Comparison of ENCODE assay signal across 25 mouse cellular contexts in genomic region chr19:31442311-31442710, GRCm38 (mm10).
DNase-seq lines count a peak whose midpoint lies in the region; ATAC-seq lines count a peak whose summit lies in the region.
"Had no signal": no experiment of that assay in that cellular context is flagged by ENCODE, and none has a peak within 500 bp of the region (broad histone marks: within the 10 kb centered on the region; RNA-seq: fewer than 3 reads in every experiment).

No protein-coding gene starts in this region.

- no peak for ATAC-seq in intestine, embryonic 16.5 days
- ATAC-seq: activated CD4-positive, CD25-positive, alpha-beta regulatory T cell, adult 4 months; CD4-positive, CD25-positive, alpha-beta regulatory T cell, adult 4 months; forebrain, embryonic 13.5 days; forebrain, embryonic 15.5 days; forebrain, postnatal 0 days; Patski had no signal

- H3K4me3 ChIP-seq in intestine, embryonic 16.5 days (ENCODE audit: low read length): no peak overlapping the region
- H3K4me3 ChIP-seq: embryonic facial prominence, embryonic 10.5 days; embryonic facial prominence, embryonic 12.5 days; forebrain, embryonic 13.5 days; forebrain, embryonic 15.5 days had no signal

- H3K27me3 ChIP-seq in intestine, embryonic 16.5 days (replicated peaks; ENCODE audit: control insufficient read depth, insufficient read depth, low read length): no peaks in the 10 kb centered on the region
- H3K27me3 ChIP-seq: CH12.LX; embryonic facial prominence, embryonic 12.5 days; forebrain, embryonic 13.5 days; forebrain, embryonic 15.5 days had no signal

- WGBS in intestine, embryonic 16.5 days: 75% methylated on average over 3 of the region's 3 CpGs

- H3K36me3 ChIP-seq in intestine, embryonic 16.5 days (ENCODE audit: control insufficient read depth, insufficient read depth, low read length): no peaks in the 10 kb centered on the region
- H3K36me3 ChIP-seq: embryonic facial prominence, embryonic 10.5 days; embryonic facial prominence, embryonic 12.5 days; forebrain, embryonic 15.5 days; G1E had no signal

- H3K4me2 ChIP-seq in intestine, embryonic 16.5 days (ENCODE audit: low read depth, low read length): no peak overlapping the region
- H3K4me2 ChIP-seq: embryonic facial prominence, embryonic 12.5 days; forebrain, embryonic 13.5 days; forebrain, embryonic 15.5 days had no signal

- no peaks in the 10 kb centered on the region for H3K4me1 ChIP-seq in intestine, embryonic 16.5 days (ENCODE audit: control insufficient read depth, insufficient read depth, low read length)
- H3K4me1 ChIP-seq: embryonic facial prominence, embryonic 10.5 days; embryonic facial prominence, embryonic 12.5 days had no signal

- peak; percentile 4 for DNase-seq in embryo, embryonic 10 days (ENCODE audit: low spot score)
- DNase-seq in embryo, embryonic 9.5 days (ENCODE audit: extremely low spot score): no peak
- DNase-seq in 3T3-L1 (ENCODE audit: low read depth, low spot score): peak; percentile 36
- DNase-seq in Muller cell, postnatal 12 days (ENCODE audit: inconsistent ontology term): peak; percentile 65
- no peak for DNase-seq in layer of hippocampus, postnatal 14 days (ENCODE audit: low spot score in 2 of 2)
- DNase-seq: adrenal gland, adult 8-10 months; adrenal gland, postnatal 14 days; B cell, adult 2 months; cerebellum, adult 11-12 months; cerebellum, adult 2 months; cerebellum, adult 9-10 months; cerebellum, postnatal 10 days; cerebellum, postnatal 25 days; embryo, embryonic 11 days; forebrain, postnatal 0 days had no signal

- H3K27ac ChIP-seq in intestine, embryonic 16.5 days (ENCODE audit: low read length): no peak overlapping the region
- H3K27ac ChIP-seq: embryonic facial prominence, embryonic 10.5 days; embryonic facial prominence, embryonic 12.5 days; forebrain, embryonic 13.5 days; forebrain, embryonic 15.5 days had no signal

- no peak overlapping the region for H3K9ac ChIP-seq in intestine, embryonic 16.5 days (ENCODE audit: low read depth, low read length)
- H3K9ac ChIP-seq: embryonic facial prominence, embryonic 12.5 days; forebrain, embryonic 13.5 days; forebrain, embryonic 15.5 days; forebrain, postnatal 0 days had no signal

- no peaks in the 10 kb centered on the region for H3K9me3 ChIP-seq in intestine, embryonic 16.5 days (ENCODE audit: control insufficient read depth, low read length)
- H3K9me3 ChIP-seq: embryonic facial prominence, embryonic 10.5 days; embryonic facial prominence, embryonic 12.5 days; forebrain, embryonic 13.5 days; forebrain, embryonic 15.5 days; G1E had no signal

Comparison
In these comparisons a context has a peak if more than half of its experiments do, and no peak if none do; other contexts are left out.
1. DNase-seq: peak in embryo, embryonic 10 days (single experiment), 3T3-L1 (single experiment) and Muller cell, postnatal 12 days (single experiment); none in embryo, embryonic 9.5 days (single experiment) and layer of hippocampus, postnatal 14 days (0 of 2).